Mouse (Mus musculus) hindbrain, embryonic 14.5 days (tissue): ENCODE results near the gene Acrv1. TPM values are rescaled to one million over a fixed set of nuclear protein-coding genes. Genes with fewer than 3 reads are reported as not detected.
"Not testable (repeated sequence)": the region's sequence is repeated elsewhere in the genome, so short reads cannot be mapped to it uniquely, and the experiment has no call there.

Source experiments
- ATAC-seq: fragments of 200-750 bp; cut with Nextera tagmentation; 2 replicates; pipeline ENCODE4 v1.8.0; 2017; ENCODE audit warnings: moderate number of reproducible peaks, mild to moderate bottlenecking, moderate TSS enrichment, moderate library complexity; ENCODE audit not compliant: low FRiP score
- DNase-seq: peaks from one replicate; pipeline ENCODE4 v3.0.0-alpha.2; 2015; ENCODE audit warnings: low spot score
- H3K27ac ChIP-seq: fragments of 300-500 bp; sonication (generic); 2 replicates; pipeline ENCODE4 v1.5.1; 2014; ENCODE audit warnings: mild to moderate bottlenecking, moderate library complexity
- H3K27me3 ChIP-seq: fragments of 300-500 bp; sonication (generic); 2 replicates; pipeline ENCODE4 v1.6.1; 2014; ENCODE audit warnings: mild to moderate bottlenecking, low read length, mixed read lengths; ENCODE audit not compliant: control insufficient read depth, insufficient read depth
- H3K36me3 ChIP-seq: fragments of 300-500 bp; sonication (generic); replicated peaks from 2 replicates; pipeline ENCODE4 v1.6.1; 2014; ENCODE audit not compliant: control insufficient read depth, insufficient read depth
- H3K4me1 ChIP-seq: fragments of 300-500 bp; sonication (generic); replicated peaks from 2 replicates; pipeline ENCODE4 v1.6.1; 2014; ENCODE audit warnings: antibody characterized with exemption, low read length, mixed read lengths; ENCODE audit not compliant: control insufficient read depth, insufficient read depth
- H3K4me2 ChIP-seq: fragments of 300-500 bp; sonication (generic); replicated peaks from 2 replicates; pipeline ENCODE4 v1.6.1; 2014; ENCODE audit warnings: mild to moderate bottlenecking, moderate library complexity
- H3K4me3 ChIP-seq: fragments of 300-500 bp; sonication (generic); replicated peaks from 2 replicates; pipeline ENCODE4 v1.5.1; 2014; ENCODE audit warnings: mild to moderate bottlenecking, low read length
- H3K9ac ChIP-seq: fragments of 300-500 bp; sonication (generic); 2 replicates; pipeline ENCODE4 v1.6.1; 2014
- H3K9me3 ChIP-seq: fragments of 300-500 bp; sonication (generic); 2 replicates; pipeline ENCODE4 v1.6.1; 2016; ENCODE audit warnings: low read length; ENCODE audit not compliant: control insufficient read depth
- WGBS: fragments of 180-500 bp; shearing (Covaris S2); extraction: QIAGEN DNeasy Blood & Tissue Kit; methylation state at CpG from one replicate; pipeline ENCODE4 v1.1.7; 2014; 5-methylcytosine and 5-hydroxymethylcytosine counted together
- polyA plus RNA-seq: library from polyadenylated mRNA; unstranded; fragments of >200 nt; fragmentation: Nextera tagmentation; extraction: Ambion mirVana; gene quantifications from 2 replicates; pipeline ENCODE4 v1.2.1, GENCODE M21; 2014

Acrv1 gene
- polyA plus RNA-seq, result not detected in 2 replicates

- H3K27me3 ChIP-seq, result no peaks in the 10 kb centered on the region
- H3K9me3 ChIP-seq, result no peaks in the 10 kb centered on the region
- no peak within 1 kb of the TSS for H3K27ac ChIP-seq
- no peak within 1 kb of the TSS for H3K4me2 ChIP-seq
- H3K36me3 ChIP-seq, result no peaks in the 10 kb centered on the region
- H3K9ac ChIP-seq, result no peak within 1 kb of the TSS
- H3K4me3 ChIP-seq, result no peak within 1 kb of the TSS
- DNase-seq (no peak), ATAC-seq (no peak)
- WGBS, result 85% methylated on average over 1 of the region's 1 CpGs
- H3K4me1 ChIP-seq, result no peaks in the 10 kb centered on the region
Measured at GRCm38 (mm10) chr9:36692920-36693319, at the start of gene Acrv1. Gene Acrv1, plus strand, starts transcription at chr9:36693220.

DNA sequence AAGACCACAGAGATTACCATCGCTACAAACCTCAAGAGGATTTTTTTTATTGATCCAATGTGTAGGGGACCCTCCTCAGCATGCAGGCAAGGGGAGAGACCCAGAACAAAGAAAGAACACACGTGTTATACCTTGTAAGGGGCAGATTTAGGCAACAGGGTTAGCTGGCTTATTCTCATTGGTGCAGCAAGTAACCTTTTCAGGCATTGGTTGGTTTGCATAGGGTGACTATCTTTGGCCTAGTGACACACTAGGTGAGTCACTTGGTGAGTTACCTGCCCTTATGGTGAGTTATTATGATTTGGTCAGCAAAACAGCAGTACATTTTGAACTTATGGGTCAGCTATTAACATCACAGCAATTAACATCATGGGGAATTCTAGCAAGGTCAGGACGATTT lies 49.7 kb upstream of the Acrv1 start, which contains the start of gene A630095E13Rik:
A630095E13Rik (minus strand) TSS at position 101 of the 400 bp plus-strand sequence.
- H3K4me1 ChIP-seq, H3K4me2 ChIP-seq, H3K36me3 ChIP-seq, DNase-seq, H3K4me3 ChIP-seq, ATAC-seq, H3K9me3 ChIP-seq, H3K9ac ChIP-seq, H3K27ac ChIP-seq, H3K27me3 ChIP-seq: not testable (repeated sequence)
- 62% methylated on average over 3 of the region's 3 CpGs for WGBS

GRCm38 (mm10) chr9:36681424-36681823 lies 11.6 kb upstream of the Acrv1 start:
- Histone ChIP-seq H3K4me2 (no peak overlapping the region), H3K27ac (no peak overlapping the region), H3K27me3 (no peaks in the 10 kb centered on the region), H3K9me3 (no peaks in the 10 kb centered on the region), H3K4me1 (no peaks in the 10 kb centered on the region), H3K4me3 (no peak overlapping the region), H3K36me3 (no peaks in the 10 kb centered on the region), H3K9ac (no peak overlapping the region)
- ATAC-seq (no peak), DNase-seq (no peak)
- 76% methylated on average over 2 of the region's 2 CpGs for WGBS

DNA sequence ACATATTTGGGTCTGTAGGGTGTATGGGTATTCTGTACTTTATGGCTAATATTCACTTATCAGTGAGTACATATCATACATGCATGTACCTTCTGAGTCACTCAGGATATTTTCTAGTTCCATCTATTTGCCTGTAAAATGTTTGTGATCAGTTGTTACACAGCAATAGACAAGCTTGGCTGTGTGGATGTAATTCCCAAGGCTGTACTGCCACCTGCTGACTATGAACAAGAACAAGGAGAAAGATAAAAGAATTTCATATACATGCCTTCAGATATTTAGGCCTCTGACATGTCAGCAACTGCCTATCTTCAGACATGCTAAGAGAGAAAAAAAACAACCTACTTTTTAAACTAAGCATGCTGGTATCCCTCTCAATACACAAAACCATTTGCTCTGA lies 5.7 kb upstream of the Acrv1 start:
- Histone ChIP-seq H3K4me3 (no peak overlapping the region), H3K9me3 (no peaks in the 10 kb centered on the region), H3K27ac (no peak overlapping the region), H3K4me1 (no peaks in the 10 kb centered on the region), H3K27me3 (no peaks in the 10 kb centered on the region), H3K4me2 (no peak overlapping the region), H3K36me3 (no peaks in the 10 kb centered on the region), H3K9ac (no peak overlapping the region)
- ATAC-seq (no peak), DNase-seq (no peak)

DNA sequence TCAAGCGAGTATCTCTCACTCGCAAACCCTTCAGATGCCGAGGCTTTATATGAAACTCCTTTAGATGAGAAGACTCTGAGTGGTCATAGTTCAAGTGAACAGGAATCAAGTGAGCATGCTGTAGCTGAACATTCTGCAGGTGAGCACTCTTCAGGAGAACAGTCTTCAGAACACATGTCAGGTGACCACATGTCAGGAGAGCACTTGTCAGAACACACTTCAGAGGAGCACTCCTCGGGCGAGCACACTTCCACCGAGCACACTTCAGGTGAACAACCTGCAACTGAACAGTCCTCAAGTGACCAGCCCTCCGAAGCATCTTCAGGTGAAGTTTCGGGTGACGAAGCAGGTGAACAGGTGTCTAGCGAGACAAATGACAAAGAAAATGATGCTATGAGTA lies 1.3 kb downstream of the Acrv1 start:
- 92% methylated on average over 10 of the region's 10 CpGs for WGBS
- Histone ChIP-seq H3K27me3 (no peaks in the 10 kb centered on the region), H3K36me3 (no peaks in the 10 kb centered on the region), H3K9ac (no peak overlapping the region), H3K4me2 (no peak overlapping the region), H3K9me3 (no peaks in the 10 kb centered on the region), H3K4me1 (no peaks in the 10 kb centered on the region), H3K27ac (no peak overlapping the region), H3K4me3 (no peak overlapping the region)
- ATAC-seq (no peak), DNase-seq (no peak)

- Histone ChIP-seq H3K4me3 (no peak overlapping the region), H3K27me3 (no peaks in the 10 kb centered on the region), H3K9me3 (no peaks in the 10 kb centered on the region), H3K27ac (no peak overlapping the region), H3K4me2 (no peak overlapping the region), H3K9ac (no peak overlapping the region), H3K4me1 (no peaks in the 10 kb centered on the region), H3K36me3 (peaks cover 7% of the 10 kb centered on the region; the same call in 1 of the 2 replicates)
- WGBS, result 93% methylated on average over 3 of the region's 3 CpGs
- DNase-seq (no peak), ATAC-seq (no peak)
Measured at GRCm38 (mm10) chr9:36705923-36706322, 12.9 kb downstream of the Acrv1 start.

DNA sequence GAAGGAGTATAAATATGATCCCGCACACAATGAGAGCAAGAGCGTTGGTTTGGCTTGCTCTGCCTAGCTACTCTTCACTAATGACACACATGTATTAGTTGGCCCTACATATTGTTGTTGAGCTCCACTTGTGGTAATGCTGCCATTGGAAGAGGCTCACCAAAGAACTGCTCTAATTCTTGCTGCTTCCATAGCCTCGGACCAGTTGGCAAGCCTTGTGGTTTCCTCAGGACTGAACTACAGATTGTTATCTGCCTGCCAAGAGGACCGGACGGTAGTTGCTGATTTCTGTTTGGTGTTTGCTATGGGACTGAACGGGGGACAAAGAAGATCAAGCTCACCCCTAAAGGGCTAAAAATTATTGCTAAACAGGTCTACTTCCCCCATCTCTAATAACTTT lies 14.3 kb downstream of the Acrv1 start:
- Histone ChIP-seq H3K9ac (no peak overlapping the region), H3K9me3 (no peaks in the 10 kb centered on the region), H3K36me3 (peaks cover 10% of the 10 kb centered on the region; the same call in 1 of the 2 replicates), H3K27ac (no peak overlapping the region), H3K4me1 (no peaks in the 10 kb centered on the region), H3K4me3 (no peak overlapping the region), H3K4me2 (no peak overlapping the region), H3K27me3 (no peaks in the 10 kb centered on the region)
- no peak for DNase-seq
- no peak for ATAC-seq
- 95% methylated on average over 6 of the region's 6 CpGs for WGBS

- WGBS, result 79% methylated on average over 3 of the region's 3 CpGs
- Histone ChIP-seq H3K27me3 (no peaks in the 10 kb centered on the region), H3K27ac (no peak overlapping the region), H3K4me1 (no peaks in the 10 kb centered on the region), H3K4me2 (no peak overlapping the region), H3K9ac (no peak overlapping the region), H3K4me3 (no peak overlapping the region), H3K9me3 (no peaks in the 10 kb centered on the region), H3K36me3 (peaks cover 24% of the 10 kb centered on the region)
- ATAC-seq (no peak), DNase-seq (no peak)
Measured at GRCm38 (mm10) chr9:36716624-36717023, 23.6 kb downstream of the Acrv1 start.

GRCm38 (mm10) chr9:36726131-36727033 lies 33.4 kb downstream of the Acrv1 start:
- under 1% methylated on average over 53 of the region's 53 CpGs for WGBS
- peak overlapping the region; percentile 96 for H3K4me2 ChIP-seq
- peak overlapping the region; percentile 63 for H3K4me3 ChIP-seq
- peaks cover 13% of the 10 kb centered on the region for H3K4me1 ChIP-seq
- ATAC-seq (peak; percentile 97), DNase-seq (peak; percentile 96)
- peak overlapping the region; percentile 80 for H3K27ac ChIP-seq
- no peaks in the 10 kb centered on the region for H3K27me3 ChIP-seq
- peaks cover 19% of the 10 kb centered on the region for H3K36me3 ChIP-seq
- peak overlapping the region; percentile 60 for H3K9ac ChIP-seq
- H3K9me3 ChIP-seq, result no peaks in the 10 kb centered on the region
